Mouse (Mus musculus) embryonic stem cell, embryonic (primary cell): ENCODE results near the gene Sfn.

Experiments
- CTCF ChIA-PET, 4 experiments: fragments of 300-600 bp in 2 of 4; fragments of 350-600 bp in 2 of 4; sonication (Branson Sonifier 250); formaldehyde crosslinking; loops; one replicate each; lab custom pipeline; 2022; ENCODE audit warnings: inconsistent platforms in 2 of 4; lab: Charles Lee
- POLR2A ChIA-PET, 4 experiments: fragments of 300-600 bp in 2 of 4; fragments of 350-600 bp in 2 of 4; sonication (Branson Sonifier 250); formaldehyde crosslinking; loops; one replicate each; lab custom pipeline; 2022; ENCODE audit warnings: antibody characterized with exemption in 4 of 4, inconsistent platforms in 1 of 4; lab: Charles Lee

Gene Sfn

DNA sequence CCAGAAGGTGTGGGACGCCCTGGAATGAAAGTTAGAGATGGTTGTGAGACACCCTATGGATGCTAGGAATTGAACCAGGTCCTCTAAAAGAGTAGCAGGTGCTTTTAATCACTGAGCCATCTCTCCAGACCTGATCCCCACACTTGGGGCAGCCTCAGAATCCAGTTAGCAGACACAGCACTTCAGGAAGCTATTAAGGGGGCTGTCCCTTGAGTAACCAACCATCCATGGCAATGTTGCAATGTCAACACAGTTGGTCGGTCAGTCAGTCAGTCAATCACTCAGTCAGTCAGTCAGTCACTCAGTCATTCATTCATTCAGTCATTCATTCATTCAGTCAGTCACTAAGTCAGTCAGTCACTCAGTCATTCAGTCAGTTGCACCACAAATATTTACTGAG lies 26.5 kb upstream of the Sfn start:
- CTCF ChIA-PET = interaction anchor here in 2 of 4 experiments (0.6 to 4.8 kb wide), 5 partner anchors 14 to 22 kb away, joined by 3 to 20 read pairs (median 4); partner anchors contain the start of gene Zdhhc18 (in 2 of the 2)
- POLR2A ChIA-PET = interaction anchor here in 3 of 4 experiments (0.8 to 2.9 kb wide), 12 partner anchors 9 to 148 kb away, joined by 3 to 9 read pairs (median 3); partner anchors contain the start of genes Tent5b (in 1 of the 3) and Zdhhc18 (in 1 of the 3)

DNA sequence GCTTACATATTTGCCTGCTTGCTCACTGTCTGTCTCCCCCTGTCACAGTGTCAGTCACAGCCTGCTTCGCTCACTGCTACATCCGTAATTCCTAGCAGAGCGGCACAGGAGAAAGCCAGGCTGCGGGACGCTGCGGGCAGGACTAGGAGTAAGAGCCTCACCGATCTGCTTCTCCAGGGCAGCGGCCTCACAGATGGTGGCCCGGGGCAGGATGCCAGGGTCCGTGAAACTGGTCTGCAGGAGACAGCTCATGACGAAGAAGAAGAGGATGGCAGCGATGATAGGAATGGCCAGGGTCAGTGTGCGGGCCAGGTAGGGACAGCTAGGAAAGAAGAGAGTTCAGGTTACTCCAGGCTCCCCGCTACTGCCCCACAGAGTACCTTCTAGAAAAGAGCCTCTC lies 25.1 kb upstream of the Sfn start:
- CTCF ChIA-PET = interaction anchor here (0.6 to 4.8 kb wide), 11 partner anchors 13 to 65 kb away, joined by 3 to 21 read pairs (median 4); partner anchors contain the start of gene Sfn (in 1 of the 4)
- POLR2A ChIA-PET = interaction anchor here in 3 of 4 experiments (0.5 to 3.7 kb wide), 18 partner anchors 9 to 298 kb away, joined by 3 to 23 read pairs (median 4); partner anchors contain the start of genes Sfn (in 1 of the 3) and Zdhhc18 (in 1 of the 3)

DNA sequence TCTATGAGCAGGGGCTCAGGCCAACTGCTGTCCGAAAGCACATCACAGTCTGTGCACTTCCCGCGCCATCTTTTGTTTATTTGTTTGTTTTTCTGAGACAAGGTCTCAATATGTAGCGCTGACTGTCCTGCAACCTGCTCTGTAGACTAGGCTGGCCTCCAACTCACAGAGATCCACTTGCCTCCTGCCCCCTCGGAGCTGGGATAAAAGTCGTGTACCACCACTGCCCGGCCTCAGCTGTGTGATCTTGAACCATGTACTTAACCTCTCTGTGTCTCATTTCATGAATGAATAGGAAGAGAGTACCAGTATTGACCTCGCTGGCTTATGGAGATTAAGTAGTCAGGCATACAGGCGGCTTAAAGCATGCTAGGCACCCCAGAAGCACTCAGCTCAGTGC lies 24.7 kb upstream of the Sfn start:
- ChIA-PET POLR2A (interaction anchor here in 2 of 4 experiments (0.5 to 3.7 kb wide), 17 partner anchors 9 to 298 kb away, joined by 3 to 23 read pairs (median 6); partner anchors contain the start of gene Sfn (in 1 of the 2)), CTCF (interaction anchor here (0.6 to 4.8 kb wide), 9 partner anchors 12 to 25 kb away, joined by 3 to 21 read pairs (median 5); partner anchors contain the start of gene Sfn (in 1 of the 4))

DNA sequence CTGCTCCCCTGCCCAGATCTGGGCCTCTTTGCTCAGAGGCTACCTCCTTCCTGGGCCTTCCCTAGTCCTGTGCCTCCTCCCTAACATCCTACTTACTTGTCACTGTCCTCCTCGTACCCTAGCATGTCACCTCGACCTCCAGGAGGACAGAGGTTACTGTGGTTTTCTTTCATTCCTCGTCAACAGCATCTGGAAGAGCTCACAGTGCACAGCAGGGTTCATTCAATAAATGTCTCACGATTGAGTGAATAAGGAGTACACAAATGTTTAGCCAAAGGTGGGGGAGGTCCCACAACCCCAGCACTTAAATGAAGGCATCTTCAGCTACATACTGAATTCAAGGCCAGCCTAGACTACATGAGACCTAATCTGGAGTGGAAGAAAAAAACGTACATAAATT lies 24.3 kb upstream of the Sfn start:
- CTCF ChIA-PET = interaction anchor here (0.6 to 4.8 kb wide), 13 partner anchors 7 to 347 kb away, joined by 3 to 21 read pairs (median 7); partner anchors contain the start of genes Zdhhc18 (in 2 of the 4) and Sfn (in 1 of the 4)
- POLR2A ChIA-PET = interaction anchor here (0.5 to 4.9 kb wide), 42 partner anchors 7 to 489 kb away, joined by 3 to 36 read pairs (median 4); partner anchors contain the start of genes Gpatch3 (in 2 of the 4), Arid1a (in 1 of the 4), Nudc (in 1 of the 4) and Pigv (in 1 of the 4)

DNA sequence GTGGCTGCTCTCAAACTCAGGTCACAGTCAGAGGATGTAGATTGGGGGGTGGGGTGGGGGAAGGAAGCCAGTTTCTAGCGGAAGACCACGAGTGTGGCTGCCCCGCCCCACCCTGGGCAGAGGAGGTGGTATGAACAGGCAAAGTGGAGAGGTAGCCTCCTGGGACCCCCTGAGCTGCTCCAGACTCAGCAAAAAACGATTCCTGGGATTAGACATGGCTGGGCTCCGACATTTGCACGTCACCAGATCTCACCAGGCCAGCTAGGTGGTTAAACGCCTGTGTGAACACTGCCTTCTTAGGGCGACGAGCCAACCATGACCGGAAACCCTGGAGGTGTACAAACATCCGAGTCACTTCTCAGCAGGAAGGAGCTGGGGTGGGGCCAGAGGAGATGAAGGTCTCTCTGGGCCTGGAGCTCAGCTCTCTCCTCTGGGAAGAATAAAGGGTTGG lies 23.7 kb upstream of the Sfn start:
- ChIA-PET CTCF (interaction anchor here (0.6 to 4.8 kb wide), 16 partner anchors 8 to 347 kb away, joined by 3 to 21 read pairs (median 5); partner anchors contain the start of genes Zdhhc18 (in 2 of the 4) and Sfn (in 1 of the 4)), POLR2A (interaction anchor here (0.5 to 4.9 kb wide), 50 partner anchors 7 to 523 kb away, joined by 3 to 36 read pairs (median 4); partner anchors contain the start of genes Gpatch3 (in 2 of the 4), Arid1a (in 1 of the 4), Nudc (in 1 of the 4) and Pigv (in 1 of the 4))

DNA sequence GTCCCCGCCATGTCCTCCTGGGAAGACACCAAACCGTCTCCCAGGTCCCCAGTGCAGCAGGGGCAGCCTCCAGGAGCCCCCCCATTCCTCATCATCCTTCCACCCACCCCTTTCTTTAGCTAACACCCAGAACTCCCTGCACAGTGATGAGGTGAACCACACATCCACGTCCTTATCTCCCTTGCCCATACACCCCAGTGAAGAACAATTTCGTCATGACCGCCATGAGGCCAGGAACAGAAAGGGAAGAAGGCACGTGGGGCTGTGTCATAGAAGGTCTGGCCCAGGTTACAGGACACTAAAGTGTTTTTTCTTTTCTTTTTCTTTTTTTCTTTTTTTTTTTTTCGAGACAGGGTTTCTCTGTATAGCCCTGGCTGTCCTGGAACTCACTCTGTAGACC lies 22.9 kb upstream of the Sfn start:
- CTCF ChIA-PET = interaction anchor here (0.6 to 4.8 kb wide), 13 partner anchors 9 to 374 kb away, joined by 3 to 21 read pairs (median 7); partner anchors contain the start of genes Zdhhc18 (in 2 of the 4) and Sfn (in 1 of the 4)
- POLR2A ChIA-PET = interaction anchor here (0.6 to 4.9 kb wide), 32 partner anchors 8 to 524 kb away, joined by 3 to 36 read pairs (median 5); partner anchors contain the start of genes Gpatch3 (in 2 of the 4) and Arid1a (in 1 of the 4)

DNA sequence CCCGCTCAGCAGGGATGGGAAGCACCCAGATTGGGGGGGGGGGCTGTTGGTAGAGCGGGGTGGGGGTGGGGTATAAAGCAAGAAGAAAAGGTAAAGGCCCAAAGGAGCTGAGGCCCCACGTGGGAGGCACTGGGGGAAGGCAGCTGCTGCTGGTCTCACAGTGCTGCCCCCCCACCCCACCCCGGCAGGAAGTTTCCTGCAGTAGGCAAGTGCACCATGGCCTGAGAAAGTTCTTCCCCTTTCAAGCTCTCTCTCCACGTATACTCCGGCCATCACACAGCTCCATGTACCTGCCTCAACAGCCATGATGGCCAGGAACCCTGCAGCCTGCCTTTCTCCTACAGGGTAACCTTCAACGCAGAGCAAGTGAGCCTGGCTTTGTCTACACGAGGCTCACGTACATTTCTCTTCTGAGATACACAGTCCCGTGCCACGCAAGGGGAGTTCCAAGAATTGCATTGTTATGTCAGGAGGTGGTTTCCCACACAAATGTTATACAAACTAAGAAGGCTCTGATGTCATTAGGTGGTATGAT lies 20.3 kb upstream of the Sfn start:
- ChIA-PET CTCF (interaction anchor here (0.6 to 4.9 kb wide), 23 partner anchors 9 to 1339 kb away, joined by 3 to 23 read pairs (median 4); partner anchors contain the start of genes Nudc (in 1 of the 4), Sfn (in 1 of the 4) and Zdhhc18 (in 1 of the 4)), POLR2A (interaction anchor here in 3 of 4 experiments (0.6 to 4.9 kb wide), 26 partner anchors 8 to 677 kb away, joined by 3 to 36 read pairs (median 4); partner anchors contain the start of genes Zdhhc18 (in 2 of the 3) and Gpatch3 (in 1 of the 3))

DNA sequence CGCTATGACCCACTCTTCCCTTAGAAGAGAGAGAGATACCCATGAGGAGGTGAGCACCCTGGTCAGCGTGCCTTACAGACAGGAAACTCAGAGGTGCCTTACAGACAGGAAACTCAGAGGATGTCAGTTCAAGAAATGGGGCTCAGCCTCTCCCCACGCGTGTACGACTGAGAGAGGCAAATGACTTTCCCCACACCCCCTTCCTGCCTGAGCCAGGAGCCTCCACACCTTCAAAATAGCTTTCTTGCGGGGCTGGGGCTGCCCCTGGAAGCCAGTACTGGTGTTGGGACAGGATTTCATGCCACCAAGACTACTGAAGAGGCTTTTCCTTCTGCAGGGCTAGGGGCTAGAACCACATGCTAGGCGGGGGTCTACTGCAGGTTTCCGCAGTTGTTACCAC lies 18.7 kb upstream of the Sfn start:
- CTCF ChIA-PET = interaction anchor here in 2 of 4 experiments (1.1 to 4.9 kb wide), 3 partner anchors 11 to 503 kb away, joined by 3 to 23 read pairs (median 23); no protein-coding TSS in a partner anchor
- POLR2A ChIA-PET = interaction anchor here in 3 of 4 experiments (0.6 to 2.5 kb wide), 10 partner anchors 9 to 195 kb away, joined by 3 to 11 read pairs (median 4); partner anchors contain the start of genes Pigv (in 1 of the 3) and Zdhhc18 (in 1 of the 3)

DNA sequence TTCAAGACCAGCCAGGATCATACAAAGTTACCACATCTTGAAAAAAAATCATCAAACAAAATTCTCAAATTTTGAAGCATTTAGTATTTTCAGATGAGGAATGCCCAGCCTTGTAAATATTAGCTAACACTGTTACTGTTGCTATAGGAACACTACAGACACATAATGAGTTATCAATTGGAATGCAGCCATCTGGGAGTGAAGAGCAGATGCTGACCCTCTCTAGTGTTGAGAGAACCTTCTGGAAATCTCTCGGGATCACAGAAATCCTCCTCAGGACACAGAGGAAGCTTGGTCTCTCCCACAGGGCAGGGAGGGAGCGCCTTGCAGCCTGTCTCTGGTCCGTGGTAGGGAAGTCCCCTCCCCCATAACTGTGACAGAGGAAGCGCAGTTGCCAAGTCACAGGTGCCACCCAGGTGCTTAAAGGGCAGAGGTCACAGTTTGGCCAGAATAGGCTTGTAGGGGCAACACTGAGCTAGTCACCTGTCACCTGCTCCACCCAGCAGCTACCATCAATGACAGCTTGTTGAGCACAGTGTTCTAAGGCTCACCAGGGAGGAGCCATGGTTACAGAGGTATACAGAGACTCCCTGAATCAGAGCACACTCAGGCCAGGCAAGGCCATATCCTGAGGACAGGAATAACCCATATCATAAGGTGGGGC lies 17.6 kb upstream of the Sfn start:
- POLR2A ChIA-PET = interaction anchor here in 3 of 4 experiments (0.6 to 1.8 kb wide), 21 partner anchors 9 to 201 kb away, joined by 3 to 8 read pairs (median 4); partner anchors contain the start of genes Nudc (in 1 of the 3), Pigv (in 1 of the 3), Sfn (in 1 of the 3) and Zdhhc18 (in 1 of the 3)

DNA sequence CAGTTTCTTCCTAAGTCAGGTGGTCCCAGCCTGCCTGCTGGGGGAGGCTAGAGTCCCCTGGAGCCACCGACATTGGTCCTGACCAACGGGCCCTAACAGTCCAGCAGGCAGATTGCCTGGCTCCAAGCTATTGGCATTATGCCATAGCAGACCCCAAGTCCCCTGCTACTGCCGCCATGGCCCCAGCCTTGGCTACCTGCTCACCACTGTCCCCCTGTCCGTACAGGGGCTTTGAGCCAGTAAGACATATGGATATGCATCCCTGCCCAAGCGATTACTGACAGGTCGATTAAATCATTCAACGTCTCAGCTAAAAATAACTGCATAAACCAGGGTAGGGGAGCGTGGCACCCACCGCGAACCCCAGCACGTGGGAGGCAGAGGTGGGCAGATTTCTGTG lies 16.0 kb upstream of the Sfn start:
- POLR2A ChIA-PET = interaction anchor here in 2 of 4 experiments (0.9 to 1.8 kb wide), 4 partner anchors 8 to 16 kb away, joined by 3 to 11 read pairs (median 4); no protein-coding TSS in a partner anchor

More for the DNA sequence above, 17.6 kb upstream of the Sfn start:
- CTCF ChIA-PET = interaction anchor here in 2 of 4 experiments (1.0 to 4.9 kb wide), 5 partner anchors 9 to 213 kb away, joined by 3 to 23 read pairs (median 4); partner anchors contain the start of gene Sfn (in 1 of the 2)

DNA sequence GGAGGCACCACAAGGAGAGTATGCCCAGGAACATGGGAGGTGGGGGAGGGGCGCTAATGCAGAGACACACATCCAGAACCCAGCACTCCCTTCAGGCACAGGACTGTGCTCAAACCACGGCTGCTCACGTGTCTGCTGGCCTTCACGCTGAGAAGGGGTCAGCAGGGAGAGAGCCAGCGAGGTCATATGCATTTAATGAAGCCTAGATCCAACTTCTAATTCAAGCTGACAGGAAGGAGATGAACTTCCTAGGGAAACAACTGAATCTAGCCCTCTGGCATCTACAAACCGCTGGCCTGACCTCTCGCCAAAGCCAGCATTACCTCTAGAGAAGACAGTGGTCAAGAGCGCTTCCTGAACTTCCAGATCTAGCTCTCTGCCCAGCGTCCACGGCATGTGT lies 13.4 kb upstream of the Sfn start:
- POLR2A ChIA-PET = interaction anchor here in 3 of 4 experiments (0.9 to 2.6 kb wide), 7 partner anchors 10 to 45 kb away, joined by 3 to 11 read pairs (median 3); partner anchors contain the start of gene Sfn (in 1 of the 3)
- CTCF ChIA-PET = interaction anchor here in 2 of 4 experiments (0.6 to 3.7 kb wide), 4 partner anchors 12 to 223 kb away, joined by 3 to 20 read pairs (median 5); partner anchors contain the start of gene Zdhhc18 (in 1 of the 2)

More for the DNA sequence above, 16.0 kb upstream of the Sfn start:
- CTCF ChIA-PET = interaction anchor here in 3 of 4 experiments (0.6 to 4.9 kb wide), 4 partner anchors 8 to 32 kb away, joined by 3 to 23 read pairs (median 4); partner anchors contain the start of gene Zdhhc18 (in 1 of the 3)

DNA sequence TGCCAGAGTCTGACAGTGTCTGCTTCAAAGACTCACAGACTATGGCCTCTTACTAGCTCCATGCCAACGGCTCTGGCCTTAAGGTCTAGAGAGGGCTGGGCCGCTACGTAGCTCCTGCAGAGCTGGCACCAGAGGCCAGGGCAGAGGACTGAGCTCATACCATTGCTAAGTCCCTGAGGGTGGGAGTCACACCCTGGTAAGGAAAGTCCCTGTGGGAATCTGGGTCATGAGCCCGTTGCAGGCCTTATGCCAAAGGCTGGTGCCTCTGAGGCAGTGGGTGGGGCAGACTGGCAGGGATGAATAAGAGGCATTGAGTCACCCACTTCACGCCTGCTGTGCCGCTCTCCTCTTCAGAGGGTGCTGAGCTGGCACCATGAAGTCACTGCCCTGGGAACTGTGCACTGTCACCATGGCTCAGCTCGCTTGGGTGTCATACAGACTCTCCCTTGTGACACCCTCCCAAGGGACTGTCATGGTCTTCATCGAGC lies 12.3 kb upstream of the Sfn start:
- POLR2A ChIA-PET = interaction anchor here in 3 of 4 experiments (0.6 to 2.9 kb wide), 26 partner anchors 8 to 510 kb away, joined by 3 to 23 read pairs (median 4); partner anchors contain the start of gene Sfn (in 1 of the 3)
- CTCF ChIA-PET = interaction anchor here (0.6 to 3.7 kb wide), 16 partner anchors 8 to 59 kb away, joined by 3 to 20 read pairs (median 4); partner anchors contain the start of genes Sfn (in 2 of the 4) and Zdhhc18 (in 2 of the 4)

DNA sequence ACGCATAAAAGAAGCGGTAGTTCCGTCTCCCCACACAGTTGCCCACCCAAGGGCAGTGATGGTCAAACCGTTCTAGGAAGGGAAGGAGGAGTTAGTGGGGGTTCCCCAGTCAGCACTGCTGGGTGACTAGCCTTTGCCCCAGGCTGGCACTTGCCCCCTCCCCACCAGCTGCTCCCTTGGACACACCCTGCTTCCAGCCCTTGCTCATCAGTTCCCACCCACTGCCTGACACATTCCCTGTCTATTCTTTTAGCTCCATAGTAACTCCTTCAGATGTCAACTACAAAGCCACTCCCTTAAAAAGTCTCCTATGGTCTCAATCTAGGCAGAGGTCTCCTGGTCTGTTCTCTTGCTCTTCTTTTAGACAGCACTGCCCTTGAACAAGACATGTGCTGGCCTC lies 11.9 kb upstream of the Sfn start:
- ChIA-PET POLR2A (interaction anchor here in 3 of 4 experiments (0.6 to 2.9 kb wide), 25 partner anchors 8 to 1311 kb away, joined by 3 to 23 read pairs (median 4); partner anchors contain the start of genes Nudc (in 1 of the 3) and Sfn (in 1 of the 3)), CTCF (interaction anchor here (0.6 to 3.7 kb wide), 18 partner anchors 8 to 200 kb away, joined by 3 to 20 read pairs (median 4); partner anchors contain the start of genes Sfn (in 2 of the 4) and Zdhhc18 (in 2 of the 4))

DNA sequence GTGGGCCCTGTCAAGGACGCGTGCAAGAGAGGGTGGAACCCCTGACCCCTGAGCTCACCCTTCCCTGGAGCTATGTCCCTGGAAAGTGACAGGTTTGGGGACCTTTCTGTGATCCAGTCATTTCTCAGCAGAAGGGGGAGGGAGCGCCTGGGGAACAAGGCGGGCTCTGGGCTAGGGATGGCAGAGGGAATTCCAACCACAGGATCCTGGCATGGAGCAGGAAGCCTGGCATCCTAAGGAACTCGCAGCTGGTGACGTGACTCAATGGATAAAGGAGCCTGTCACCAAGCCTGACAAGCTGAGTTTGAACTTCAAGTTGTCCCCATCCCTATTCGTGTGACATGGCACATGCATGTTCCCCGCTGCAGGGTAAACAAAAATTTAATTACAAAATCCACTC lies 11.1 kb upstream of the Sfn start:
- CTCF ChIA-PET = interaction anchor here (0.6 to 3.7 kb wide), 17 partner anchors 9 to 633 kb away, joined by 3 to 20 read pairs (median 4); partner anchors contain the start of genes Sfn (in 2 of the 4) and Nudc (in 1 of the 4)

DNA sequence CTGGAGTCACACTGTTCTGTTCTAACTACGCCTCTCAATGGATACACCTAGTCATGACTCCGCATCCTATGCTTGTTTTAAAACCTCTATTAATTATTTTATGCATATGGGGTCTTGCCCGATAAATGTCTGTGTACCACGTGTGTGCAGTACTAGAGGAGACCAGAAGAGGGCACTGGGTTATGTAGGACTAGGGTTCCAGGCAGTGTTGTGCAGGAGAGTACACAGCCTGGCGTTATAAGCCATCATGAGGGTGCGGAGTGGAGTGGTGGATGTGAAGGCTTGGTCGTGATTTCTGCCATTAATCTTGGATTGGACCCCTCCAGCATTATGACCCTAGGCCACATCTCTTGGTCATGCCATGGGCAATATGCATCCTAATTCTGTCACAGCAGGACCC lies 10.4 kb upstream of the Sfn start:
- POLR2A ChIA-PET = interaction anchor here in 3 of 4 experiments (0.9 to 2.9 kb wide), 5 partner anchors 8 to 204 kb away, joined by 3 to 23 read pairs (median 11); no protein-coding TSS in a partner anchor
- CTCF ChIA-PET = interaction anchor here in 3 of 4 experiments (0.9 to 3.7 kb wide), 9 partner anchors 9 to 204 kb away, joined by 3 to 20 read pairs (median 4); partner anchors contain the start of gene Sfn (in 2 of the 3)

More for the DNA sequence above, 11.1 kb upstream of the Sfn start:
- POLR2A ChIA-PET = interaction anchor here in 3 of 4 experiments (0.8 to 2.9 kb wide), 12 partner anchors 8 to 203 kb away, joined by 3 to 23 read pairs (median 7); partner anchors contain the start of gene Nudc (in 1 of the 3)
